8 mouse cellular contexts compared by ENCODE assay signal in the genomic region with DNA sequence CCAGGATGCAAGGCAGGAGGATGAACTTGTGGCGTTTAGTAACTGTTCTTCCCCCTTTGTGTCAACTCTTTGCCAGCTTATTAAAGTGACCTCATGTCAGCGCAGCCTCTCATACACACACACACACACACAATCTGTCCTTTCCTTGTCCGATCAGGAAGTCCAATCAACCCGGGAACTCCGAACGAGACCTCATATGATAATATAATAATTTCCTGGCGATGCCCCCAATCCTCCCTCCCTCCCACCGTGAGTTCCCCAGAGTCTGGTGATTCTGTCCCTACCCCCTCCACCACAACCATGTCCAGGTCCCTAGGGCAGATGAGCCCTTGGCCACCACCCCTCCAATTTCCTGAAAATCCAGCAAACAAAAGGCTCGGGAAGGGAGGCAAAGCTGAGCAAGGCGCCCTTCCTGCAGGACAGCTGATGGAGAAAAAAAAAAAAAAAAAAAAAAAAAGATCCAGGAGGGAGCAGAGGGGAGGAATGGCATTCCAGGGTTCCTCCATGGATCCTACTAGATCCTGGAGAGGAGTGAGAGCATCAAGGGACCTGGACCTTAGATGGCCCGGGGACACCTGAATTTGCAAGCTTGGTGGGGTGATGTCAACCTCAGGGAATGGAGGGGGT. TPM values are rescaled to one million over a fixed set of nuclear protein-coding genes. Genes with fewer than 3 reads are reported as not detected.
DNase-seq lines count a peak whose midpoint lies in the region; ATAC-seq and TF ChIP-seq lines count a peak whose summit lies in the region.

No protein-coding gene starts in this region.

- TF ChIP-seq POLR2A in liver, adult 2 months (IDR thresholded peaks at IDR 0.05; ENCODE audit: extremely low read depth, insufficient read depth, low read length), result no peak

- peak overlapping the region; percentile 78 for H3K9ac ChIP-seq in liver, adult 2 months (ENCODE audit: low read depth, low read length)
- peak overlapping the region; percentile 81 for H3K9ac ChIP-seq in kidney, embryonic 16.5 days (replicated peaks; ENCODE audit: low read length)

- no peak for DNase-seq in liver, adult 2 months (ENCODE audit: extremely low read depth, low read depth, low spot score)
- no peak for DNase-seq in liver
- peak; percentile 49 for DNase-seq in embryo, embryonic 9.5 days (ENCODE audit: extremely low spot score)
- DNase-seq in heart, embryonic 10.5 days (ENCODE audit: low spot score), result no peak
- peak; percentile 80 for DNase-seq in lung, postnatal 36 days
- DNase-seq in layer of hippocampus, postnatal 25 days (ENCODE audit: extremely low spot score in 1 of 2, low spot score in 1 of 2), result no peak
- DNase-seq in frontal cortex, postnatal 25 days (ENCODE audit: low spot score in 2 of 2), result no peak

- no peaks in the 10 kb centered on the region for H3K9me3 ChIP-seq in heart, embryonic 10.5 days
- no peaks in the 10 kb centered on the region for H3K9me3 ChIP-seq in kidney, embryonic 16.5 days (ENCODE audit: low read length)

- peak overlapping the region; percentile 62 for H3K4me2 ChIP-seq in kidney, embryonic 16.5 days (replicated peaks; ENCODE audit: low read depth, low read length)

- H3K27ac ChIP-seq in liver, adult 2 months (replicated peaks; ENCODE audit: insufficient read depth, low read depth, low read length), result peak overlapping the region; percentile 81
- H3K27ac ChIP-seq in heart, embryonic 10.5 days, result peak overlapping the region; percentile 90
- H3K27ac ChIP-seq in kidney, embryonic 16.5 days (ENCODE audit: low read length), result peak overlapping the region; percentile 93

- H3K79me2 ChIP-seq in liver, adult 2 months (ENCODE audit: control insufficient read depth, insufficient read depth, low read length), result no peaks in the 10 kb centered on the region

- TF ChIP-seq CTCF in liver, adult 2 months (IDR thresholded peaks at IDR 0.05; ENCODE audit: low read depth, low read length), result no peak

- H3K27me3 ChIP-seq in liver, adult 2 months (ENCODE audit: control insufficient read depth, insufficient read depth, low read length), result no peaks in the 10 kb centered on the region
- H3K27me3 ChIP-seq in heart, embryonic 10.5 days (ENCODE audit: insufficient read depth, poor library complexity, severe bottlenecking), result no peaks in the 10 kb centered on the region
- no peaks in the 10 kb centered on the region for H3K27me3 ChIP-seq in kidney, embryonic 16.5 days (ENCODE audit: insufficient read depth, low read length)

- 7% methylated on average over 11 of the region's 11 CpGs for WGBS in liver, adult 2 months
- WGBS in heart, embryonic 10.5 days, result 2% methylated on average over 11 of the region's 11 CpGs
- under 1% methylated on average over 11 of the region's 11 CpGs for WGBS in kidney, embryonic 16.5 days

- peaks cover 8% of the 10 kb centered on the region for H3K4me1 ChIP-seq in liver, adult 2 months (ENCODE audit: control insufficient read depth, insufficient read depth, low read length)
- H3K4me1 ChIP-seq in heart, embryonic 10.5 days, result peaks cover 34% of the 10 kb centered on the region
- peaks cover 21% of the 10 kb centered on the region for H3K4me1 ChIP-seq in kidney, embryonic 16.5 days (ENCODE audit: insufficient read depth, low read length)

- peak overlapping the region; percentile 58 for H3K4me3 ChIP-seq in liver, adult 2 months (ENCODE audit: insufficient read depth, low read depth, low read length)
- peak overlapping the region; percentile 61 for H3K4me3 ChIP-seq in heart, embryonic 10.5 days
- peak overlapping the region; percentile 52 for H3K4me3 ChIP-seq in kidney, embryonic 16.5 days (ENCODE audit: low read length)

- ATAC-seq in kidney, embryonic 16.5 days (ENCODE audit: low FRiP score, low TSS enrichment), result peak; percentile 40

- no peaks in the 10 kb centered on the region for H3K36me3 ChIP-seq in liver, adult 2 months (ENCODE audit: control insufficient read depth, insufficient read depth, low read length)
- no peaks in the 10 kb centered on the region for H3K36me3 ChIP-seq in heart, embryonic 10.5 days
- no peaks in the 10 kb centered on the region for H3K36me3 ChIP-seq in kidney, embryonic 16.5 days (ENCODE audit: insufficient read depth, low read length)

RNA-seq across cellular contexts. Expression of a gene that starts 5.4 kb away (rescaled TPM):
- 4.0 and 4.7 TPM in 2 replicates for total RNA-seq in liver, adult 2 months (2014; rRNA removed)
- 11.9 and 20.3 TPM in 2 replicates for polyA plus RNA-seq in liver, adult 2 months (2012; rRNA removed)
- 10.6 and 12.0 TPM in 2 replicates for polyA plus RNA-seq in heart, embryonic 10.5 days (2016; fragmentation: Nextera tagmentation; extraction: Ambion mirVana)
- 16.3 and 16.6 TPM in 2 replicates for polyA plus RNA-seq in kidney, embryonic 16.5 days (2015; fragmentation: Nextera tagmentation; extraction: Ambion mirVana)
- total RNA-seq in layer of hippocampus, postnatal 25 days (2021), result 10 to 100 TPM; 24.9 to 32.8 TPM

RNA-seq across cellular contexts. Expression of a gene that starts 11.1 kb away (rescaled TPM):
- total RNA-seq in liver, adult 2 months (2014; rRNA removed), result 10.8 and 15.5 TPM in 2 replicates
- polyA plus RNA-seq in liver, adult 2 months (2012; rRNA removed), result 14.0 and 14.1 TPM in 2 replicates
- polyA plus RNA-seq in heart, embryonic 10.5 days (2016; fragmentation: Nextera tagmentation; extraction: Ambion mirVana), result 36.4 and 42.5 TPM in 2 replicates
- polyA plus RNA-seq in kidney, embryonic 16.5 days (2015; fragmentation: Nextera tagmentation; extraction: Ambion mirVana), result 53.7 and 55.3 TPM in 2 replicates
- 1 to 10 TPM; 5.1 to 6.3 TPM for total RNA-seq in layer of hippocampus, postnatal 25 days (2021)

RNA-seq across cellular contexts. Expression of a gene that starts 24.6 kb away (rescaled TPM):
- 5.8 and 6.5 TPM in 2 replicates for total RNA-seq in liver, adult 2 months (2014; rRNA removed)
- 14.7 and 25.0 TPM in 2 replicates for polyA plus RNA-seq in liver, adult 2 months (2012; rRNA removed)
- polyA plus RNA-seq in heart, embryonic 10.5 days (2016; fragmentation: Nextera tagmentation; extraction: Ambion mirVana), result 55.6 and 62.2 TPM in 2 replicates
- polyA plus RNA-seq in kidney, embryonic 16.5 days (2015; fragmentation: Nextera tagmentation; extraction: Ambion mirVana), result 90.1 and 102 TPM in 2 replicates
- 1 to 10 TPM; 4.6 to 6.4 TPM for total RNA-seq in layer of hippocampus, postnatal 25 days (2021)

RNA-seq across cellular contexts. Expression of a gene that starts 31.3 kb away (rescaled TPM):
- total RNA-seq in liver, adult 2 months (2014; rRNA removed), result 20.7 and 25.2 TPM in 2 replicates
- polyA plus RNA-seq in liver, adult 2 months (2012; rRNA removed), result 36.2 and 61.5 TPM in 2 replicates
- 124 and 147 TPM in 2 replicates for polyA plus RNA-seq in heart, embryonic 10.5 days (2016; fragmentation: Nextera tagmentation; extraction: Ambion mirVana)
- 158 and 165 TPM in 2 replicates for polyA plus RNA-seq in kidney, embryonic 16.5 days (2015; fragmentation: Nextera tagmentation; extraction: Ambion mirVana)
- 100 to 1,000 TPM; 164 to 213 TPM for total RNA-seq in layer of hippocampus, postnatal 25 days (2021)

RNA-seq across cellular contexts. Expression of a gene that starts 44.3 kb away (rescaled TPM):
- total RNA-seq in liver, adult 2 months (2014; rRNA removed), result 1.1 and 1.4 TPM in 2 replicates
- 6.3 and 7.9 TPM in 2 replicates for polyA plus RNA-seq in liver, adult 2 months (2012; rRNA removed)
- 11.1 and 12.3 TPM in 2 replicates for polyA plus RNA-seq in heart, embryonic 10.5 days (2016; fragmentation: Nextera tagmentation; extraction: Ambion mirVana)
- polyA plus RNA-seq in kidney, embryonic 16.5 days (2015; fragmentation: Nextera tagmentation; extraction: Ambion mirVana), result 7.2 and 7.8 TPM in 2 replicates
- total RNA-seq in layer of hippocampus, postnatal 25 days (2021), result 10 to 100 TPM; 14.3 to 16.0 TPM

Comparison
In these comparisons a context has a peak if more than half of its experiments do, and no peak if none do; other contexts are left out.
1. DNase-seq: peak in embryo, embryonic 9.5 days (single experiment) and lung, postnatal 36 days (single experiment); none in liver, adult 2 months (single experiment), liver (single experiment), heart, embryonic 10.5 days (single experiment), layer of hippocampus, postnatal 25 days (0 of 2) and frontal cortex, postnatal 25 days (0 of 2).
2. Peak in every context shown above with its lines, with median percentiles within 50 percentile points of each other: H3K27ac ChIP-seq and H3K4me3 ChIP-seq.